Comparison of ENCODE assay signal across 10 mouse cellular contexts in genomic region chr5:142896192-142896591, GRCm38 (mm10). TPM values are rescaled to one million over a fixed set of nuclear protein-coding genes. Genes with fewer than 3 reads are reported as not detected.
DNase-seq lines count a peak whose midpoint lies in the region; ATAC-seq and TF ChIP-seq lines count a peak whose summit lies in the region.
"Had no signal": no experiment of that assay in that cellular context is flagged by ENCODE, and none has a peak within 500 bp of the region (broad histone marks: within the 10 kb centered on the region; RNA-seq: fewer than 3 reads in every experiment).

No protein-coding gene starts in this region.

- no peak for TF ChIP-seq CTCF in forebrain, postnatal 0 days (IDR thresholded peaks at IDR 0.05; ENCODE audit: low read depth)
- peak; percentile 51 for TF ChIP-seq CTCF in hindbrain, postnatal 0 days (IDR thresholded peaks at IDR 0.05; ENCODE audit: low read depth)
- TF ChIP-seq CTCF in layer of hippocampus, adult 2 months (conservative IDR thresholded peaks at IDR 0.05), result no peak; the same call in 1 of the 2 replicates

- peak overlapping the region; percentile 71; the same call in 1 of the 2 replicates for H3K4me2 ChIP-seq in forebrain, postnatal 0 days (ENCODE audit: low read depth)
- H3K4me2 ChIP-seq in forebrain, embryonic 14.5 days (ENCODE audit: low read length), result no peak overlapping the region
- no peak overlapping the region for H3K4me2 ChIP-seq in hindbrain, postnatal 0 days (ENCODE audit: low read depth, low read length)

- H3K27me3 ChIP-seq in forebrain, postnatal 0 days (ENCODE audit: insufficient read depth, low read length), result no peaks in the 10 kb centered on the region
- no peaks in the 10 kb centered on the region for H3K27me3 ChIP-seq in forebrain, embryonic 14.5 days (replicated peaks; ENCODE audit: control insufficient read depth, insufficient read depth, low read length)
- H3K27me3 ChIP-seq in megakaryocyte, embryonic 14.5 days (replicated peaks), result no peaks in the 10 kb centered on the region
- H3K27me3 ChIP-seq in hindbrain, postnatal 0 days (ENCODE audit: insufficient read depth, low read length), result no peaks in the 10 kb centered on the region
- no peaks in the 10 kb centered on the region for H3K27me3 ChIP-seq in splenic B cell, adult 2 months (ENCODE audit: control insufficient read depth, insufficient read depth, low read length, poor library complexity, severe bottlenecking)
- H3K27me3 ChIP-seq: Patski had no signal

- no peak overlapping the region for H3K9ac ChIP-seq in forebrain, postnatal 0 days
- H3K9ac ChIP-seq in forebrain, embryonic 14.5 days (ENCODE audit: low read length), result no peak overlapping the region
- no peak overlapping the region for H3K9ac ChIP-seq in hindbrain, postnatal 0 days (replicated peaks; ENCODE audit: low read length)

- H3K27ac ChIP-seq in forebrain, postnatal 0 days (ENCODE audit: low read depth, low read length), result no peak overlapping the region; the same call in 1 of the 2 replicates
- H3K27ac ChIP-seq in forebrain, embryonic 14.5 days (ENCODE audit: low read depth, low read length), result no peak overlapping the region
- no peak overlapping the region for H3K27ac ChIP-seq in hindbrain, postnatal 0 days
- H3K27ac ChIP-seq in layer of hippocampus, adult 2 months, result no peak overlapping the region

- H3K9me3 ChIP-seq in forebrain, postnatal 0 days (ENCODE audit: low read length), result no peaks in the 10 kb centered on the region
- no peaks in the 10 kb centered on the region for H3K9me3 ChIP-seq in forebrain, embryonic 14.5 days (replicated peaks; ENCODE audit: control insufficient read depth, low read length)
- H3K9me3 ChIP-seq in megakaryocyte, embryonic 14.5 days, result no peaks in the 10 kb centered on the region
- H3K9me3 ChIP-seq in hindbrain, postnatal 0 days (ENCODE audit: low read length), result no peaks in the 10 kb centered on the region

- 81% methylated on average over 10 of the region's 10 CpGs for WGBS in forebrain, postnatal 0 days
- WGBS in forebrain, embryonic 14.5 days, result 87% methylated on average over 10 of the region's 10 CpGs
- 79% methylated on average over 10 of the region's 10 CpGs for WGBS in hindbrain, postnatal 0 days

- DNase-seq in forebrain, postnatal 0 days, result no peak
- no peak for DNase-seq in forebrain, embryonic 14.5 days (ENCODE audit: low spot score)
- no peak for DNase-seq in hindbrain, postnatal 0 days (ENCODE audit: low spot score)
- peak; percentile 60 for DNase-seq in splenic B cell, adult 2 months (ENCODE audit: low read depth, low spot score)
- DNase-seq in layer of hippocampus, adult 2 months (ENCODE audit: low spot score in 2 of 2), result no peak
- DNase-seq: thymus, adult 18-20 months had no signal

- H3K4me3 ChIP-seq in forebrain, postnatal 0 days (ENCODE audit: low read depth, low read length), result no peak overlapping the region
- no peak overlapping the region for H3K4me3 ChIP-seq in forebrain, embryonic 14.5 days (ENCODE audit: low read depth, low read length)
- H3K4me3 ChIP-seq in megakaryocyte, embryonic 14.5 days (replicated peaks), result peak overlapping the region; percentile 89
- H3K4me3 ChIP-seq in hindbrain, postnatal 0 days (ENCODE audit: low read length), result no peak overlapping the region
- no peak overlapping the region for H3K4me3 ChIP-seq in layer of hippocampus, adult 2 months

- peaks cover 8% of the 10 kb centered on the region for H3K4me1 ChIP-seq in forebrain, postnatal 0 days (ENCODE audit: insufficient read depth)
- H3K4me1 ChIP-seq in forebrain, embryonic 14.5 days (ENCODE audit: control insufficient read depth, insufficient read depth, low read length), result peaks cover 9% of the 10 kb centered on the region
- H3K4me1 ChIP-seq in megakaryocyte, embryonic 14.5 days, result peaks cover 78% of the 10 kb centered on the region
- H3K4me1 ChIP-seq in hindbrain, postnatal 0 days (ENCODE audit: insufficient read depth, low read length), result peaks cover 12% of the 10 kb centered on the region; the same call in 1 of the 2 replicates

- peaks cover 22% of the 10 kb centered on the region for H3K36me3 ChIP-seq in forebrain, postnatal 0 days (ENCODE audit: insufficient read depth)
- H3K36me3 ChIP-seq in forebrain, embryonic 14.5 days (ENCODE audit: control insufficient read depth, insufficient read depth, low read length), result peaks cover 30% of the 10 kb centered on the region
- H3K36me3 ChIP-seq in megakaryocyte, embryonic 14.5 days (replicated peaks; ENCODE audit: low read length), result peaks cover 35% of the 10 kb centered on the region
- H3K36me3 ChIP-seq in hindbrain, postnatal 0 days (ENCODE audit: insufficient read depth, low read length), result peaks cover 16% of the 10 kb centered on the region; the same call in 1 of the 2 replicates
- H3K36me3 ChIP-seq in splenic B cell, adult 2 months (ENCODE audit: control insufficient read depth, insufficient read depth, low read length, poor library complexity, severe bottlenecking), result peaks cover 9% of the 10 kb centered on the region

- ATAC-seq in forebrain, postnatal 0 days, result no peak
- ATAC-seq in forebrain, embryonic 14.5 days, result no peak
- no peak for ATAC-seq in megakaryocyte, adult 5-6 weeks (ENCODE audit: poor library complexity, severe bottlenecking)
- ATAC-seq in hindbrain, postnatal 0 days, result no peak
- no peak for ATAC-seq in cerebellum, adult (ENCODE audit: insufficient number of reproducible peaks, low FRiP score, low TSS enrichment)
- ATAC-seq: Patski had no signal

RNA-seq across cellular contexts. Expression of gene Fbxl18, which starts 1.0 kb away (rescaled TPM):
- 24.9 and 38.0 TPM in 2 replicates for total RNA-seq in forebrain, postnatal 0 days (2014; rRNA removed)
- polyA plus RNA-seq in forebrain, postnatal 0 days (2015; fragmentation: Nextera tagmentation; extraction: Ambion mirVana), result 14.9 and 27.0 TPM in 2 replicates
- polyA plus RNA-seq in forebrain, embryonic 14.5 days (2014; fragmentation: Nextera tagmentation; extraction: Ambion mirVana), result 14.5 and 20.8 TPM in 2 replicates
- 4.7 and 4.9 TPM in 2 replicates for polyA plus RNA-seq in megakaryocyte, embryonic 14.5 days (2012; ENCODE audit: insufficient read depth, low replicate concordance)
- total RNA-seq in megakaryocyte, adult 5-6 weeks (2015), result 1.7 and 3.0 TPM in 2 replicates
- 2.6 and 2.7 TPM in 2 replicates for total RNA-seq in megakaryocyte, adult 5-6 weeks (2017)
- total RNA-seq in hindbrain, postnatal 0 days (2014; rRNA removed), result 68.6 and 73.8 TPM in 2 replicates
- 28.0 and 31.4 TPM in 2 replicates for polyA plus RNA-seq in hindbrain, postnatal 0 days (2015; fragmentation: Nextera tagmentation; extraction: Ambion mirVana)
- 10 to 100 TPM; 36.7 to 39.9 TPM for total RNA-seq in layer of hippocampus, adult 2 months (2021)

RNA-seq across cellular contexts. Expression of gene Actb, which starts 10.4 kb away (rescaled TPM):
- 5,288 and 5,744 TPM in 2 replicates for total RNA-seq in forebrain, postnatal 0 days (2014; rRNA removed)
- 19,349 and 21,354 TPM in 2 replicates for polyA plus RNA-seq in forebrain, postnatal 0 days (2015; fragmentation: Nextera tagmentation; extraction: Ambion mirVana)
- 18,122 and 18,216 TPM in 2 replicates for polyA plus RNA-seq in forebrain, embryonic 14.5 days (2014; fragmentation: Nextera tagmentation; extraction: Ambion mirVana)
- polyA plus RNA-seq in megakaryocyte, embryonic 14.5 days (2012; ENCODE audit: insufficient read depth, low replicate concordance), result 9,487 and 13,262 TPM in 2 replicates
- 15,428 and 15,938 TPM in 2 replicates for total RNA-seq in megakaryocyte, adult 5-6 weeks (2015)
- 7,091 and 10,908 TPM in 2 replicates for total RNA-seq in megakaryocyte, adult 5-6 weeks (2017)
- 5,437 and 5,693 TPM in 2 replicates for total RNA-seq in hindbrain, postnatal 0 days (2014; rRNA removed)
- polyA plus RNA-seq in hindbrain, postnatal 0 days (2015; fragmentation: Nextera tagmentation; extraction: Ambion mirVana), result 15,098 and 15,291 TPM in 2 replicates
- 1,000 to 10,000 TPM; 3,149 to 3,251 TPM for total RNA-seq in layer of hippocampus, adult 2 months (2021)
